Mouse (Mus musculus): ENCODE data around the gene Sorcs2. TPM values are rescaled to one million over a fixed set of nuclear protein-coding genes. Genes with fewer than 3 reads are reported as not detected.

The Sorcs2 gene
- total RNA-seq, 2 experiments from 2014 or later = not detected

DNA sequence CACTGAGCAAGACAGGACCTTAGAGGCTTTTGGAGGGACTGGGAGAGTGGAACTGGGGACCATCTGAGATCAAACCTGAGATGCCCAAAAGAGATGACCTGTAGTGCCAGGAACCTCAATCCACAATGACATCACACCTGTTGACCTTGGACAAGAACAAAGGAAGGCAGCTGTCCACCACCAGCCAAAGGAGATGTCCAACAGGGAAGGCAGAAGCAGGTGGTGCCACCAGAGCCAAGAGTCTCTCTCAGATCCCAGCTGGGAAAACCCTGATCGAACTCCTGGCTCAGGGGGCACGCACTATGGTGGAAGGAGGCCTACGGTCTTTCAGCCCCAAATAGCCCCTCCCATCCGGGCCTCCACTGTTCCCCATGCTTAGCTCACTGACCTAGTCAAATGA is 6.2 kb downstream of the Sorcs2 start:
- ATAC-seq (replicated peaks; ENCODE audit: poor library complexity) = no peak

DNA sequence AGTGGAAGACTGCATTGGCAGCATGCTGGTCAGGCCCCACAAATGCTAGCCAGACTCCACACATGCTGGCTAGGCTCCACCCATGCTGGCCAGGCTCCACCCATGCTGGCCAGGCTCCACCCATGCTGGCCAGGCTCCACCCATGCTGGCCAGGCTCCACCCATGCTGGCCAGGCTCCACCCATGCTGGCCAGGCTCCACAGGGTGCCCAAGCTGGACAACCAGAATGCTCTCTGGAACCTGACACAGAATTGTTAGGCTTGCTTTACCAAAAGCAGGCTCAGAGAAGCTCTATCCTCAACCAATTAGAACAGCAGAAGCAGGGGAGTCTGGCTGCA is 7.4 kb downstream of the Sorcs2 start:
- ATAC-seq (replicated peaks; ENCODE audit: poor library complexity) = peak; percentile 52; the same call in 1 of the 2 replicates

DNA sequence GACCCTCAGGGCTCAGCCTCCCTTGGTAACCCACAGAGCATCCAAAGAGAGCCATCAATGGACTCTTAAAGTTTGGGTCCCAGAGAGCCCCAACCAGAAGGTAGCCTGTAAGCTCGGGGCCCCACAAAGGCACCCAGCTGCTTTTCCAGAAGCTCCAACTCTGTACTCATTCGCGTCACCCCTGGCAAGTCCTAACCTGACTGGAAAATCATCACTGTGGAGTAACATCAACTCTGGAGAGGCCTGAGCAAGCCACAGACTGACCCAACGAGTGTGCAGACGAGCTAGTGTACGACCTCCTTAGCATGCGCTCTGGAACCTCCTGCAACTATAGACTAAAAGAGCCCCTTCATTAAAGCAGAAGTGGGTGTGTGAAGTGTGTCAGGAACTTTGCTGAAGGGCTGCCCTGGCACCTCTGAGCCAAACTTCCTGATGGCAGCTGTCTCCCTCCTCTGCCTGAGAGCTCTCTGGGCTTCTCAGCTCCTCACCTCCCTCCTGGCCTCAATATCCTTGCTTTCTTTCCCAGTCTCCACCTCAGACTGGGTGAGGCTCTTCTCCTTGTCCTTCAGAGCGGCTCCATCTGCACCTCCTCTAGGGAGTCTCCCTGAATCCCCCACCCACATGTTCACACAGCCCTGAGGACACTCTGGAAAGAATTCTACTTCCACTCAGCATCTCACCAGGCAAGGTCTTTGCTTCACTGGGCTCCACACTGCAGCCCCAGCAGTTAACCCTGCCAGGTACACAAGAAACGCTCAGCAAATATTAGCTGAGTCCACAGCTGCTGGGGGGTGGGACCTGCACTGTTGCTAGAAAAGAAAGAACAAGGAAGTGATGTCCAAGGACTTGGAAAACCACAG is 8.0 kb downstream of the Sorcs2 start:
- no peak for ATAC-seq (replicated peaks; ENCODE audit: poor library complexity)

DNA sequence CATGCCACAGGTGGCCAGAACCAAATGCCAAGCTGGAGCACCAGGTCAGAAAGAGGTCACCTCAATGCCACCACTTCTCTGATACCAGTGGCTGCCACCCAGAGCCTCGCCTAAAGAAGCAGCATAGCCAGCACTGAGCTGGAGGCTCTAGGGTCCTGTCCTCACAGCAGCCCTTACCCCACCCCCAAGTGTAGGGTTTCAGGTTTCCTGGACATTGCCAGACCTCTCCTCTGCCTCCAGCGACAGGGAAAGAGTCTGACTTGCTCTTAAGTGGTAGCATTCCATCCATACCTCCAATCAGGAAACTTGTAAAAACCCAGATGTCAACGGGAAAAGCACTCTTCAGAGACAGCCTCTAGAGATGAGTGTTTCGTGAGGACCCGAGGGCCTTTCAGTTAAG is 12.9 kb downstream of the Sorcs2 start:
- ATAC-seq (replicated peaks; ENCODE audit: poor library complexity) = no peak

DNA sequence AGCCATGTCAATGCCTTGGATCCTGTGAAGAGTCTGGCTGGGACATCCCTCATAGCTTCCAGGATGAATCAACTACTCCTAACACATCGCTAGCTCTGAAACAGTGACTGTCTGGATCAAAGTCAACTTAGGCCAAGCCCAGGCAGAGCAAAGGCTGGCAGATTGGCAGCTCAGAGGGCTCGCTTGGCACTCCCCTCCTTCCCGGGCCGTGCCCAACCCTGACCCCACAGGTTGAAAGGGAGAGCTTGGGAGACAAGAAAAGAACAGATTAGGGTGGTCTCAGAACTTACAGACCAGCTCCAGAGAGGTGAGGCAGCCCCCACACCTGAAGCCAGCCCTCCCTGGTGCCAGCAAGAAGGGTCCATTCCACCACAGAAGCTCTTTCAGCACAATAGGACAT is 14.5 kb downstream of the Sorcs2 start:
- no peak for ATAC-seq (replicated peaks; ENCODE audit: poor library complexity)

DNA sequence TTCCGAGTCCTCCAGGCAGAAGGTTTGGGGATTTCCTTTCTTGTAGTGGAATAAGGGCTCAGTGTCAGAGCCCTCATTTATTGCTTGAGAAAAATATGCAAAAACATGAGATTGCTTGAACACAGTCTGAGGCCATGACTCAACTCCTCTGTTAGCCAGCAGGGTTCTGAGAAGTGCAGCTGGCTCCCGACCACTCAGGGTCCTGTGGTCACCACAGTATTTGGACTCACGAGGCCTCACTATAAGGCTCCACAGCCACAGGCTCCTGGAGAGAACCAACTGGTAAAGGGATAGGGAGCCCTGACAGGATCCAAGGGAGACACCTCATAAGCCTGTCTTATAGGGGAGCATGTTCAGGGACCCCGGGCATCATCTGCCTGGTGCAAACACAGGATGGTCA is 15.2 kb downstream of the Sorcs2 start:
- no peak for ATAC-seq (replicated peaks; ENCODE audit: poor library complexity)

DNA sequence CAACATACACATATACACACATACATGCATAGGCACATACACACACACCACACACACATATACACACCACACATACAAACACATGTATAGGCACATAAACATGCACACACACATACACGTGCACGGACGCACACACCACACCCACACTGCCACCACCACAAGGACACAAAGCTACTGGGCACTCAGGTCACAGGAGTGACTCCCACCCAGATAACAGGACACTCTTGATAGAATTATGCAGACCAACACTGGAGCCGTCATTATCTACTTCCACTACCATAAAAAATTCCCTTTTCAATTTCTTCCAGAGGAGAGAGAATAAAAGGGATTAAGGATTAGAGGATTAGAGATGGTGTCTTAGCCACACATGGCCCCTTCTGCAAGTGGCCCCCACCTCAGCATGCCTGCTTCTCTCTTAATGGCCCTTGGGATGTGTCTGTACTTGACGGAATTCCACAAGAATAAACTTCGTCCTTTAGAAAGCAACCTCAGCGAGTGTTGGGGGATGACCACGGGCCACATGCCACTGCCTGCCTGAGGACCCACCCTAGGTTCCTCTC is 15.7 kb downstream of the Sorcs2 start:
- no peak for ATAC-seq (replicated peaks; ENCODE audit: poor library complexity)

DNA sequence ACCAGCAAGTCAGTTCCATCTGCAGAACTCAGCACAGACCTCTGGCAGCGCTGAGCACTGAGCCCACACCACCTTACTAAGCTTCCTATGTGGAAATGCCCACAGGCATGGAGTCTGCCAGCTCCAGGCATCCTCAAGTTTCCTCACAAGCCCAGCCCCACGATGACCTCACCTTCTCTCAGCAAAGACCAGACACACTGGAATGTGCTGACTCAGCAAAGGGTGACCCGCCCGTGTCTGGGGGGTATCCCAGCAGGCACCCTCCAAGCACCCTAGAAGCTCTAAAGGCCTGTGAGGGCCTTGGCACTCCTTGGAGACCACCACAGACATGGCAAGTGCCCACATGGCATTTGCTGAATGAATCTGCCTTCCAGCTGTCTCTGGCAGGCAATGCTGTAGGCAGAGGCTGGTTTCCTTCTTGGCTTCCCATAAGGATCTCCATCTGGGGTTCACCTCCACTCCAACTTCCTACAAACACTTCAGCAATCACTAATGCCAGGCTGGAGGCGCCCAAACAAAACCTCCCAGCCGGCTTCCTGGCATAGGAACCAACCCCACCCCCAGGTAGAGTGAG is 17.9 kb downstream of the Sorcs2 start:
- ATAC-seq (replicated peaks; ENCODE audit: poor library complexity) = no peak

DNA sequence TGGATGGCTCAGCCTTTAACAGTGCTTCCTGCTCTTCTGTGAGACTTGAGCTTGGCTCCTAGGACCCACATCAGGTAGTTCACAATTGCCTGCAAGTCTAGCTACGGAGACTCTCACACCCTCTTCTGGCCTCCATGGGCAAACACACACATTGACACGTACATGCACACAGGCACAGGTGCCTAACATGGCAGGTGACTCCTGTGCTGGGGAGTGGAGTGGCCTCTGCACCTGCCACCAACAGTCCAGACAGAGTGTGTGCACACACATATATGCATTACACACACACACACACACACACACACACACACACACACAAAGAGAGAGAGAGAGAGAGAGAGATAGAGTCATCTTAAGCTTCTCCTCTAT is 19.6 kb downstream of the Sorcs2 start:
- no peak for ATAC-seq (replicated peaks; ENCODE audit: poor library complexity)

DNA sequence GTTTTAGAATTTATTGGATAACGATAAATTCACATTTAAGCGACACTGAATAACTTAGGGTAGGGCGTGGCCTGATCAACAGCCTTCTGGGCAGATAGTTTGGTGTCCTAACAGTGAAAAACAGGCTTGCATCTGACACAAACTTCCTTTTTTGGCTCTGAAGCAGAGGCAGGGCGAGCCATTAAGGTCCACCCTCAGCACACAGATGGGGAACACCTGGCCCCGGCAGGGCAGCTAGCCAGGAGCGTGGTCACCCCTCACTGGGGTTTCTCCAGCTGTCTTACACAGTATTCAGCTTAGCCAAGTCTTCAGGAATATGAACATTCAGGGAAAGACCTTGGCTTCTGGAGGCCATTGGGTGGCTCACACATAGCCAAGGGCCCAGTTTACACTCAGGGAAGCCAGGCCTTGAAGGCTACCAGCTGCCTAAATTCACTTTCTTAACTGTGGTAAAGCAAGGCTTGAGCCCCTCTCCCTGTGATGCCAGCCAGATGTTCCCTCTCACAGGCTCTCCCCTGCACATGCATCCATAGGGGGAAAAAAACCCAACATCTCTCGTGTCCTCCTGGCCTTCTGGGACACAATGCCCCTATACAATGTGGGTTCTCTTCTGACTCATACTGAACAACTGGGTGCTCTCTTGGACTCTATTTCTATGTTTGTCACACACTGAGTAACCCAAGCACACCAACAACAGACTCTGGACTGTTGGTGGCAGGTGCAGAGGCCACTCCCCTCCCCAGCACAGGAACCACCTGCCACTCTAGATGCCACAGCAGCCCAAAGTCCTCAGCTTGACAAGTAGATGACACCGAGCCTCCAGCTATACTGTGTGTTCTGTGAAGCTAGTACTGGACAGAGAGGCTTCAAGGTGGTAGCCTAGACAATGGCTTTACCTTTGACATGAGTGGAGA is 20.2 kb downstream of the Sorcs2 start:
- peak; percentile 54 for ATAC-seq (replicated peaks; ENCODE audit: poor library complexity)

DNA sequence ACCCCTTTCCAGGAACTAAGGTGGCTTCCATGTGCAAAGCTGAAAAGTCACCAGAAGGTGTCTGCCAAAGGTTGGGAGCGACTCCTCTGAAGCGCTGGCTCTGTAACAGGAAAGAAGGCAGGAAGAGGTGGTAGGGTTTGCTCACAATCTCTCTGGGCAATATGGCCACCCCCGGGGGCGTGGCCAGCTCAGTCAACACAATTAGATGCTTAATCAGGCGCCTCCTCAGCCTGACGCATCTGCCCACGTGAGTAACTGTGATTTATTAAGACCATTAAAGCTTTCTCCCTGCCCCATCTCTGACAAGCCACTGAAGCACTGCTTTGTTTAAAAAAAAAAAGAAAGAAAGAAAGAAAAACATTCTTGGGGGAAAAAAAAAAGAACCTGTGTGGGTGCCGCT is 22.1 kb downstream of the Sorcs2 start:
- no peak for ATAC-seq (replicated peaks; ENCODE audit: poor library complexity)

DNA sequence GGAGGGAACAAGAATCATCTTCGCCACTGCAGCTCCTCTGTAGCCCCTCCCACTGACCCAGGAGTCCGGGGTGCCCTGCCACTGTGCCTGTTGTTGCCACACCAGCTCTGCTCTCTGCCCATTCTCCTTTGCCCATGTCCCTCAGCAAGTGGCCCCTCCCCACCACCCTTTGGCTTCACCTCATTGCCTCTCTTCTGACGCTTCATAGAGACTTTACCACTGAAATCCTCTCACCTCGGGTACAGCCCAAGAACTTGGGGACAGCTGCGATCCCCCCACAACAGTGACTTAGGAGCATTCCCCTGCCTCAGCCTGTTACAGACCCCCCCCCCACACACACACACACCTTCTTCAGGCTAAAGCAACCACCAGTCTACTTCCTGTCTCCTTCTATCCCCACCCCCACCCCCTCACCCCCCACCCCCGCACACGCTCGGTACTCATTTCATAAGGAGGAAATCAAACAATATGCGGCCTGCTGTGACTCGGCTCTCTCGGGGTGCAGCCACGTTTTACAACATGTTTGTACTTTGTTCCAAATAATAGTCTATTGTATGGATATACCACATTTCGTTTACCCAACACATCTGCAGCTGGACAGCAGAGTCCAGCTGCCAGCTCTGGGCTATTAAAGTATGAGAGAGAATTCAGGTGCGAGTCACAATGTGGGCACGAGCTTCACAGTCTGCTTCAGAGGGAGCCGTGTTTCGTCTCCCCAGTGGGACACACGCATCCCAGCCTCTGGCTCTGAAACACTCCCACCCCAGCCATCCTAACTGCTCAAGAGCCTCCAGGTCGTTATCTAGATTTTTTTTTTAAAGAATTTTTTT is 23.5 kb downstream of the Sorcs2 start:
- ATAC-seq (replicated peaks; ENCODE audit: poor library complexity) = peak; percentile 41

DNA sequence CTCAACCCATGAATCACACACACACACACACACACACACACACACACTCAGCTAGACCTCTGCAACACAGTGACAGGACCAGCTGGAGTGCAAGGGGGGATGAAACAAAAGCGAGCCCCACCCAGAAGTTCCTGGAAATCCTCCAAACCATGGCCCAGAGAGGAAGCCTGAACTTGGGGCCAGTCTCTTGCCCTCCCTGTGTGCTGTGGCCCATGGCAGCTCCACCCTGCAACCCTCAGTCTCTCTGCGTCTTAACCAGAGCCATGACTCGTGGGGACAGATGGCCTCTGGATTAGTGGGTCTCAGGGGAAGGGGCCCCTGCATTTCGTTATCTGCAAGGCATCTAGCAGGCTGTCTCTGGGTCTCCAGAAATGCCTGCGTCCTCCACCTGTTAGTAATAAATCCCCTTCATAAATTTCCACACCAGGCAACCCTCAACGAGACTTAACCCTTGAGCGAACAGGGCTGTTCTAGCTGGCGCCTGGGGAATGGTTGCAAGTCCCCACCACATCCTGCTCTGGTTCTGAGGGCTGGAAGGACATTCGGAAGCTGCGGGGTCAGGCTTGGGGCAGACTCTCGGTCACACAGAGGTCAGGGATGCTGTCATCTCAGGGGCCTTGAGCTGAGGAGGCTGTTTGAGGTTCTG is 24.6 kb downstream of the Sorcs2 start:
- ATAC-seq (replicated peaks; ENCODE audit: poor library complexity) = peak; percentile 58

DNA sequence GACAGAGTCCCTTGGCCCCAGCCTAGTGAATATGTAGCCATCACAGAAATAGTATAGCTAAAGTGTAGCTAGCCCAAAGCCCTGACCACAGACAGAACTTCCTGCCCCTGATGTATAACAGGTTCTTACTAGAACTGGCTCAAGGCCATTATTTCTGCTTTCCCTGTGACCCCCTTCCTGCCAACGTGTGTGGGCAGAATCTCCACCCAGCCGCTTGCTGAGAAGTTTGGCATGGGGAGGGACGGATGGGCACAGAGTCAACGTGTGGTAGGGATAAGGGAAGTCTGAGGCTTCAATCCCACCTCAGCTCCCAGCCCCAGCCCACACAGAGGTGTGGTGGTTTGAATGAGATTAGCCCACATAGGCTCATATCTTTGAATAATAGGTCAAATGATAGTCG is 26.2 kb downstream of the Sorcs2 start:
- ATAC-seq (replicated peaks; ENCODE audit: poor library complexity) = 0 out of 2 replicates have a peak, but pooled peaks have one; percentile 11

DNA sequence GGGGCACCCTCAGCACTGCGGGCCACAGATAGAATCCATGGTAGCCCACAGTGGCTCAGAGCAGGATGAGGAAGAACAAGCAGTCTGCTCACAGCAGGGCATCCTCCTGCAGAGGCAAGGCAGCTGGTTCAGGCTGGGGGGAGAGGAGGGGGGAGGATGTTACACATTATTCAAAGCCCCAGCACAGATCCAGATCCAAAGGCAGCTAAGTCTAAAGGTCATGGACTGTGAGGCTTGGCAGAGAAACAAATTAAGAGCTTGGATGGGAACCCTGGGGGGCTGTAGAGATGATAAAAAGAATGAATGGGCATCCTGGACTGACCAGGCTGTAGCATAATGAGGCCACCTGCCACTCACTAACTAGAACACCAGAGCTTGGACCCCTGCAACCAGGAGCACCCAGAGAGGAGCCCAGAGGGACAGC is 28.7 kb downstream of the Sorcs2 start:
- ATAC-seq (replicated peaks; ENCODE audit: poor library complexity) = no peak

DNA sequence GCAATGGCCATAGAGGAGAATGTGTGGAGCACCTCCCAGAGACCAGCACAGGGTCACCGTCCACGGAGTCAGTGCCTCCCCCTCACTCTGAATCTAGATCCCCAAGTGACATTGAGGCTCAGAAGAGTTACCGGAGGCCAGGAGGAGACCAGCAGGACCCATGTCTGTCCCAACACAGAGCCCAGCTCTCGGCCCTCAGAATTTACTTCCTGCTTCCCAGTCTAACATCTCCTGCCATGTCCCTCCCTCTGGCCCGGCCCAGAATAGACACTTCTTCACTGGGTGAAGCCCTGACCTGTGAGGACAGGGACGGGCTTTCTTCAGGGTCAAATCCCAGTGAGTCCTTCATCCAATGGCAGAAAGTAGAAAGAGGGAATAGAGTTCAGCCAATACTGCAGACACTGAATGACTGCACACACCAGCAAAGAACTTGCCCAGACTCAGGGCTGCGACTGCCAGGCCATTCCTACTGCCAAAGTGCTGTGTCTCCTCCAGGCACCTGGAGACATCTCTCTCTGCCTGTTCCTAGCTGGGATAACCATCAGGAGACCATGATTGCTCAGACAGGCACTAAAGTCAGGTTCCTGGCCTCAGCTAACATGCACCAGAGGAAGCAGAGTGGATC is 29.3 kb downstream of the Sorcs2 start:
- ATAC-seq (replicated peaks; ENCODE audit: poor library complexity) = no peak

DNA sequence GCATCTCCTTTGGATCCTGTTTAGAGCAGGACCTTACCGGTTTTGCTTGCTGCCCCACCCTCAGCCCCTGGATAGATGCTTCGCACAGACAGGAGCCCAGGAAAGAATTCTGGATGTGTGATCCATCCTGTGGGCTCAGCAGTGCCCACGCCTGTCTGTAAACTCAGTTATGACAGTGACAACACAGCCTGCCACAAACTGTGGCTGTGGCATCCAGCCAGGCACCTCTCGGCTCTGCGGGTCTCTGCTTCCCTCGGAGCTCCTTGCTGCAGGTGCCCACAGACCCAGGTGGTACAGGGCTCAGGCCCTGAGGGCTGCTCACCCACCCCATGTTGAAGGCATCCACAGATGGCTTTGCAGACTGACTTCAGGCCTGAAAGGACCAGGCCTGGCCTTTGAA is 30.0 kb downstream of the Sorcs2 start:
- ATAC-seq (replicated peaks; ENCODE audit: poor library complexity) = no peak

DNA sequence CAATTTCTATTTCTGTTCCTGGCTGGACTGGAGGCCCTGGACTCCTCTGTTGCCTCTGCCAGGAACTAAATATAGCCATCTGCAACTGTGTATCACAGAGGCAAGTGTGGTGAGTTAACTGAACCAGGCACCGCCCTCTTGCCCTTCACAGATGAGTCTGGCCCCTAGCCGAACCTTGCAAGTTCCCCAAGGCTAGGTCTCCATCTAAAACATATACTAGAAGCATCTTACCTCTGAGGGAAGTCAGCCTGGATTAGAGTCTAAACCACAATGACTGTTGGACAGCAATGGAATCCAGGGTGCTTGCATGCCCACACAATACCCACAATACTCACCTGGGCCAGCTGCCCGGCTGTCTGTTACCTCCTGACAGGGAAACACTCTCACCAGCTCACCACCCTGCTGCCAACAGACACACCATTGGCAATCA is 30.7 kb downstream of the Sorcs2 start:
- ATAC-seq (replicated peaks; ENCODE audit: poor library complexity) = peak; percentile 36; the same call in 1 of the 2 replicates

DNA sequence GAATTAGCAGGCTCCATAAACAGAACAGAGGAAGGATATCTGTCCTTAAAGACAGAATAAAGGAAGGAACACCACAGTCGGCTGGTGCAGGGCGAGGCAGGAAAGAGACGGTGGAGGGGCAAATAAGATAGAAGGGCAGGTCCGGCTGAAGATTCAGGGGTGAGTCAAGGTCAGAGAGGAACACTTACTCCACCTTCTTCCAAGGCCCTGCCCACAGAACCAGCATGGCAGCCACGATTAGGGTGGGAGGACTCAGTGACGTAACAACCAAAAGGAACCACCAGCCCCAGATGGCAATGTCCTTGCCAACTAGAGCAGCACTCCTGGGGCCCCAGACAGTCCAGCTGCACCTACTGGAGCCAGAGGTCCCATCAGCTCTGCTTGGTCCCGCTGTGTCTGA is 36.2 kb downstream of the Sorcs2 start:
- ATAC-seq (replicated peaks; ENCODE audit: poor library complexity) = peak; percentile 74

All from megakaryocyte progenitor cell, adult 5-6 weeks (primary cell).